Mouse (Mus musculus): ENCODE data around the gene Astl. TPM values are rescaled to one million over a fixed set of nuclear protein-coding genes. Genes with fewer than 3 reads are reported as not detected.

Gene Astl
- polyA plus RNA-seq, 1 experiment from 2014 or later = 0.03 TPM

GRCm38 (mm10) chr2:127378611-127378990 lies 40.2 kb downstream of the Astl start:
- Histone ChIP-seq H3K9ac (no peak overlapping the region), H3K27ac (replicated peaks) (peak overlapping the region; percentile 16; the same call in 1 of the 2 replicates), H3K27me3 (0 out of 2 replicates have a peak, but pooled peaks cover 3% of the 10 kb centered on the region), H3K4me3 (replicated peaks) (no peak overlapping the region), H3K4me1 (replicated peaks) (peaks cover 63% of the 10 kb centered on the region), H3K4me2 (no peak overlapping the region), H3K9me3 (replicated peaks) (no peaks in the 10 kb centered on the region), H3K36me3 (replicated peaks) (no peaks in the 10 kb centered on the region)
- WGBS (ENCODE audit: insufficient replicate concordance) = 74% methylated on average over 7 of the region's 7 CpGs
- no peak for ATAC-seq (ENCODE audit: insufficient read depth)

GRCm38 (mm10) chr2:127379250-127379649 lies 40.8 kb downstream of the Astl start:
- no peak overlapping the region for H3K27ac ChIP-seq (replicated peaks)
- H3K9ac ChIP-seq = no peak overlapping the region
- H3K4me3 ChIP-seq (replicated peaks) = no peak overlapping the region
- WGBS (ENCODE audit: insufficient replicate concordance) = 72% methylated on average over 3 of the region's 3 CpGs
- 0 out of 2 replicates have a peak, but pooled peaks cover 3% of the 10 kb centered on the region for H3K27me3 ChIP-seq
- H3K9me3 ChIP-seq (replicated peaks) = no peaks in the 10 kb centered on the region
- no peak overlapping the region for H3K4me2 ChIP-seq
- H3K4me1 ChIP-seq (replicated peaks) = peaks cover 56% of the 10 kb centered on the region
- no peak for ATAC-seq (ENCODE audit: insufficient read depth)
- H3K36me3 ChIP-seq (replicated peaks) = no peaks in the 10 kb centered on the region

- ATAC-seq (ENCODE audit: insufficient read depth) = no peak
- H3K27ac ChIP-seq (replicated peaks) = no peak overlapping the region
- no peaks in the 10 kb centered on the region for H3K36me3 ChIP-seq (replicated peaks)
- 0 out of 2 replicates have a peak, but pooled peaks cover 3% of the 10 kb centered on the region for H3K27me3 ChIP-seq
- H3K4me1 ChIP-seq (replicated peaks) = peaks cover 10% of the 10 kb centered on the region
- no peak overlapping the region for H3K4me3 ChIP-seq (replicated peaks)
- H3K9me3 ChIP-seq (replicated peaks) = no peaks in the 10 kb centered on the region
- H3K9ac ChIP-seq = no peak overlapping the region
- no peak overlapping the region for H3K4me2 ChIP-seq
- 66% methylated on average over 7 of the region's 7 CpGs for WGBS (ENCODE audit: insufficient replicate concordance)
Measured at GRCm38 (mm10) chr2:127383881-127384280, 45.4 kb downstream of the Astl start.

GRCm38 (mm10) chr2:127387521-127387920 lies 49.1 kb downstream of the Astl start:
- peaks cover 5% of the 10 kb centered on the region for H3K4me1 ChIP-seq (replicated peaks)
- no peaks in the 10 kb centered on the region for H3K36me3 ChIP-seq (replicated peaks)
- 39% methylated on average over 2 of the region's 2 CpGs for WGBS (ENCODE audit: insufficient replicate concordance)
- no peaks in the 10 kb centered on the region for H3K9me3 ChIP-seq (replicated peaks)
- H3K4me2 ChIP-seq = no peak overlapping the region
- no peak overlapping the region for H3K27ac ChIP-seq (replicated peaks)
- H3K9ac ChIP-seq = no peak overlapping the region
- no peak for ATAC-seq (ENCODE audit: insufficient read depth)
- no peak overlapping the region for H3K4me3 ChIP-seq (replicated peaks)
- H3K27me3 ChIP-seq = no peaks in the 10 kb centered on the region

GRCm38 (mm10) chr2:127390352-127390751 lies 51.9 kb downstream of the Astl start:
- H3K9me3 ChIP-seq (replicated peaks) = no peaks in the 10 kb centered on the region
- H3K4me1 ChIP-seq (replicated peaks) = peaks cover 5% of the 10 kb centered on the region
- H3K27ac ChIP-seq (replicated peaks) = no peak overlapping the region
- no peak for ATAC-seq (ENCODE audit: insufficient read depth)
- H3K27me3 ChIP-seq = no peaks in the 10 kb centered on the region
- no peak overlapping the region for H3K4me2 ChIP-seq
- no peak overlapping the region for H3K9ac ChIP-seq
- WGBS (ENCODE audit: insufficient replicate concordance) = 65% methylated on average over 3 of the region's 3 CpGs
- no peaks in the 10 kb centered on the region for H3K36me3 ChIP-seq (replicated peaks)
- H3K4me3 ChIP-seq (replicated peaks) = no peak overlapping the region

GRCm38 (mm10) chr2:127390846-127391245 lies 52.4 kb downstream of the Astl start:
- no peak overlapping the region for H3K9ac ChIP-seq
- H3K4me3 ChIP-seq (replicated peaks) = no peak overlapping the region
- peaks cover 5% of the 10 kb centered on the region for H3K4me1 ChIP-seq (replicated peaks)
- no peaks in the 10 kb centered on the region for H3K27me3 ChIP-seq
- no peak overlapping the region for H3K4me2 ChIP-seq
- H3K9me3 ChIP-seq (replicated peaks) = no peaks in the 10 kb centered on the region
- no peaks in the 10 kb centered on the region for H3K36me3 ChIP-seq (replicated peaks)
- WGBS (ENCODE audit: insufficient replicate concordance) = 50% methylated on average over 4 of the region's 4 CpGs
- no peak overlapping the region for H3K27ac ChIP-seq (replicated peaks)
- ATAC-seq (ENCODE audit: insufficient read depth) = no peak

- H3K9ac ChIP-seq = no peak overlapping the region
- ATAC-seq (ENCODE audit: insufficient read depth) = no peak
- H3K9me3 ChIP-seq (replicated peaks) = no peaks in the 10 kb centered on the region
- H3K36me3 ChIP-seq (replicated peaks) = no peaks in the 10 kb centered on the region
- no peak overlapping the region for H3K27ac ChIP-seq (replicated peaks)
- peaks cover 5% of the 10 kb centered on the region for H3K4me1 ChIP-seq (replicated peaks)
- H3K4me3 ChIP-seq (replicated peaks) = no peak overlapping the region
- H3K27me3 ChIP-seq = no peaks in the 10 kb centered on the region
- H3K4me2 ChIP-seq = no peak overlapping the region
- whole genome bisulfite sequencing (ENCODE audit: insufficient replicate concordance) = 28% methylated on average over 3 of the region's 3 CpGs
Measured at GRCm38 (mm10) chr2:127391323-127391722, 52.9 kb downstream of the Astl start.

GRCm38 (mm10) chr2:127394606-127395161 lies 56.2 kb downstream of the Astl start:
- peak; percentile 46; the same call in 1 of the 2 replicates for ATAC-seq (ENCODE audit: insufficient read depth)
- Histone ChIP-seq H3K9me3 (replicated peaks) (no peaks in the 10 kb centered on the region), H3K27ac (replicated peaks) (no peak overlapping the region), H3K4me3 (replicated peaks) (no peak overlapping the region), H3K9ac (no peak overlapping the region), H3K27me3 (0 out of 2 replicates have a peak, but pooled peaks cover 3% of the 10 kb centered on the region), H3K4me1 (replicated peaks) (peaks cover 11% of the 10 kb centered on the region), H3K36me3 (replicated peaks) (no peaks in the 10 kb centered on the region), H3K4me2 (no peak overlapping the region)
- 71% methylated on average over 5 of the region's 5 CpGs for WGBS (ENCODE audit: insufficient replicate concordance)

DNA sequence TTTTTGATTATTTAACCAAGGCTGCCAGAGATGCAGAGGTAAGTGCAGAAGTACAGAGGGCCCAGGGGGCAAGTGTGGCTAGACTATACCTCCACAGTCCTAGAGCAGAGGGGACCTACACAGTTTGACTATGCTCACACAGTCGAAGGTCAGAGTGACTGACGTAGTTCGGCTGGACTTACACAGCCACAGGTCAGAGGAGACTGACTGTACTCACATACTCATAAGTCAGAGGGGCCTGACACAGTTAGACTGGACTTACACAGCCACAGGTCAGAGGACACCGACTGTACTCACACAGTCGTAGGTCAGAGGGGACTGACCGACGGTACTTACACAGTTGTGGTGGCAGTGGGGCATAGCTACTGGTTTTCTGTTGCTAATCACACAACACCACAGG lies 60.3 kb downstream of the Astl start:
- Histone ChIP-seq H3K4me3 (replicated peaks) (no peak overlapping the region), H3K27me3 (peaks cover 15% of the 10 kb centered on the region; the same call in 1 of the 2 replicates), H3K27ac (replicated peaks) (peak overlapping the region; percentile 35; the same call in 1 of the 2 replicates), H3K36me3 (replicated peaks) (no peaks in the 10 kb centered on the region), H3K4me2 (no peak overlapping the region), H3K9ac (no peak overlapping the region), H3K4me1 (replicated peaks) (peaks cover 6% of the 10 kb centered on the region; the same call in 1 of the 2 replicates), H3K9me3 (replicated peaks) (no peaks in the 10 kb centered on the region)
- ATAC-seq (ENCODE audit: insufficient read depth) = peak; percentile 72
- 81% methylated on average over 7 of the region's 7 CpGs for WGBS (ENCODE audit: insufficient replicate concordance)

Other genes starting within 250 kb of the Astl start
- gene Ncaph, start 204.7 kb upstream of the Astl start, polyA plus RNA-seq (2015; fragmentation: Nextera tagmentation; extraction: Ambion mirVana) = 54.9 and 57.2 TPM in 2 replicates
- 23.3 and 24.0 TPM in 2 replicates for gene Itpripl1, start 195.2 kb upstream of the Astl start, polyA plus RNA-seq (2015; fragmentation: Nextera tagmentation; extraction: Ambion mirVana)
- 0.58 and 0.76 TPM in 2 replicates for gene 1810024B03Rik, start 130.4 kb upstream of the Astl start, polyA plus RNA-seq (2015; fragmentation: Nextera tagmentation; extraction: Ambion mirVana)
- 23.3 and 29.1 TPM in 2 replicates for gene Snrnp200, start 130.3 kb upstream of the Astl start, polyA plus RNA-seq (2015; fragmentation: Nextera tagmentation; extraction: Ambion mirVana)
- gene Ciao1, start 90.8 kb upstream of the Astl start, polyA plus RNA-seq (2015; fragmentation: Nextera tagmentation; extraction: Ambion mirVana) = 39.9 and 40.7 TPM in 2 replicates
- 12.1 and 12.2 TPM in 2 replicates for gene Tmem127, start 90.7 kb upstream of the Astl start, polyA plus RNA-seq (2015; fragmentation: Nextera tagmentation; extraction: Ambion mirVana)
- 37.5 and 40.0 TPM in 2 replicates for gene Stard7, start 68.4 kb upstream of the Astl start, polyA plus RNA-seq (2015; fragmentation: Nextera tagmentation; extraction: Ambion mirVana)
- 2.6 and 2.9 TPM in 2 replicates for gene Dusp2, start 2.5 kb upstream of the Astl start, polyA plus RNA-seq (2015; fragmentation: Nextera tagmentation; extraction: Ambion mirVana)
- 21.7 and 24.0 TPM in 2 replicates for gene Adra2b, start 24.6 kb downstream of the Astl start, polyA plus RNA-seq (2015; fragmentation: Nextera tagmentation; extraction: Ambion mirVana)
- 0.35 and 0.63 TPM in 2 replicates for gene Gpat2, start 86.6 kb downstream of the Astl start, polyA plus RNA-seq (2015; fragmentation: Nextera tagmentation; extraction: Ambion mirVana)
- 14.0 and 15.4 TPM in 2 replicates for gene Fahd2a, start 105.9 kb downstream of the Astl start, polyA plus RNA-seq (2015; fragmentation: Nextera tagmentation; extraction: Ambion mirVana)
- gene Kcnip3, start 183.5 kb downstream of the Astl start, polyA plus RNA-seq (2015; fragmentation: Nextera tagmentation; extraction: Ambion mirVana) = 0.28 and 0.41 TPM in 2 replicates
- gene Prom2, start 202.8 kb downstream of the Astl start, polyA plus RNA-seq (2015; fragmentation: Nextera tagmentation; extraction: Ambion mirVana) = not detected in 2 replicates
- gene Zfp661, start 248.5 kb downstream of the Astl start, polyA plus RNA-seq (2015; fragmentation: Nextera tagmentation; extraction: Ambion mirVana) = 0.74 and 0.96 TPM in 2 replicates
- 60.2 and 70.5 TPM in 2 replicates for gene Mrps5, start 248.6 kb downstream of the Astl start, polyA plus RNA-seq (2015; fragmentation: Nextera tagmentation; extraction: Ambion mirVana)

All from liver, embryonic 15.5 days (tissue).